Mouse (Mus musculus): ENCODE results near the gene Tmc7. TPM values are rescaled to one million over a fixed set of nuclear protein-coding genes. Genes with fewer than 3 reads are reported as not detected.

The Tmc7 gene
- 6.3 and 7.0 TPM in 2 replicates for polyA plus RNA-seq (2015; fragmentation: Nextera tagmentation; extraction: Ambion mirVana)

- Histone ChIP-seq H3K36me3 (peaks cover 10% of the 10 kb centered on the region), H3K4me2 (peak within 1 kb of the TSS; percentile 80), H3K9ac (peak within 1 kb of the TSS; percentile 86), H3K4me3 (peak within 1 kb of the TSS; percentile 67), H3K27me3 (no peaks in the 10 kb centered on the region), H3K9me3 (no peaks in the 10 kb centered on the region), H3K4me1 (replicated peaks) (peaks cover 14% of the 10 kb centered on the region), H3K27ac (replicated peaks) (peak within 1 kb of the TSS; percentile 73)
- ATAC-seq (ENCODE audit: low read depth): peak; percentile 91
- WGBS: under 1% methylated on average over 40 of the region's 51 CpGs
These were observed at the start of gene Tmc7 for GRCm38 (mm10) chr7:118584257-118584907. TSS of gene Tmc7 (minus strand) at chr7:118584736.

- no peaks in the 10 kb centered on the region for H3K4me1 ChIP-seq (replicated peaks)
- H3K4me2 ChIP-seq: no peak overlapping the region
- H3K27me3 ChIP-seq: no peaks in the 10 kb centered on the region
- H3K36me3 ChIP-seq: no peaks in the 10 kb centered on the region
- no peak overlapping the region for H3K9ac ChIP-seq
- H3K4me3 ChIP-seq: no peak overlapping the region
- H3K27ac ChIP-seq (replicated peaks): no peak overlapping the region
- no peaks in the 10 kb centered on the region for H3K9me3 ChIP-seq
- WGBS: 84% methylated on average over 7 of the region's 7 CpGs
- no peak for ATAC-seq (ENCODE audit: low read depth)
These were observed 49.4 kb upstream of the Tmc7 start for GRCm38 (mm10) chr7:118633951-118634350.

- Histone ChIP-seq H3K9ac (no peak overlapping the region), H3K27ac (replicated peaks) (no peak overlapping the region), H3K27me3 (no peaks in the 10 kb centered on the region), H3K36me3 (no peaks in the 10 kb centered on the region), H3K4me3 (no peak overlapping the region), H3K9me3 (no peaks in the 10 kb centered on the region), H3K4me2 (no peak overlapping the region), H3K4me1 (replicated peaks) (no peaks in the 10 kb centered on the region)
- ATAC-seq (ENCODE audit: low read depth): no peak
- 89% methylated on average over 9 of the region's 9 CpGs for WGBS
These were observed 48.6 kb upstream of the Tmc7 start for GRCm38 (mm10) chr7:118633094-118633493.

GRCm38 (mm10) chr7:118627550-118628298 is 43.2 kb upstream of the Tmc7 start:
- no peak overlapping the region for H3K9ac ChIP-seq
- no peak overlapping the region for H3K27ac ChIP-seq (replicated peaks)
- no peak overlapping the region for H3K4me3 ChIP-seq
- H3K27me3 ChIP-seq: no peaks in the 10 kb centered on the region
- no peak overlapping the region for H3K4me2 ChIP-seq
- ATAC-seq (ENCODE audit: low read depth): no peak
- 85% methylated on average over 13 of the region's 13 CpGs for WGBS
- no peaks in the 10 kb centered on the region for H3K4me1 ChIP-seq (replicated peaks)
- no peaks in the 10 kb centered on the region for H3K36me3 ChIP-seq
- no peaks in the 10 kb centered on the region for H3K9me3 ChIP-seq

- 80% methylated on average over 6 of the region's 6 CpGs for WGBS
- ATAC-seq (ENCODE audit: low read depth): no peak
- no peak overlapping the region for H3K9ac ChIP-seq
- no peaks in the 10 kb centered on the region for H3K4me1 ChIP-seq (replicated peaks)
- H3K36me3 ChIP-seq: no peaks in the 10 kb centered on the region
- no peak overlapping the region for H3K27ac ChIP-seq (replicated peaks)
- no peak overlapping the region for H3K4me2 ChIP-seq
- no peaks in the 10 kb centered on the region for H3K9me3 ChIP-seq
- H3K4me3 ChIP-seq: no peak overlapping the region
- H3K27me3 ChIP-seq: no peaks in the 10 kb centered on the region
These were observed 36.6 kb upstream of the Tmc7 start for GRCm38 (mm10) chr7:118621094-118621493.

- no peak for ATAC-seq (ENCODE audit: low read depth)
- Histone ChIP-seq H3K4me2 (no peak overlapping the region), H3K27ac (replicated peaks) (no peak overlapping the region), H3K27me3 (no peaks in the 10 kb centered on the region), H3K9ac (no peak overlapping the region), H3K4me3 (no peak overlapping the region), H3K4me1 (replicated peaks) (no peaks in the 10 kb centered on the region), H3K36me3 (no peaks in the 10 kb centered on the region), H3K9me3 (no peaks in the 10 kb centered on the region)
- 93% methylated on average over 7 of the region's 7 CpGs for WGBS
These were observed 35.8 kb upstream of the Tmc7 start for GRCm38 (mm10) chr7:118620243-118620906.

GRCm38 (mm10) chr7:118618104-118618503 is 33.6 kb upstream of the Tmc7 start:
- Histone ChIP-seq H3K4me3 (no peak overlapping the region), H3K36me3 (no peaks in the 10 kb centered on the region), H3K27ac (replicated peaks) (no peak overlapping the region), H3K27me3 (no peaks in the 10 kb centered on the region), H3K4me2 (no peak overlapping the region), H3K9ac (no peak overlapping the region), H3K4me1 (replicated peaks) (no peaks in the 10 kb centered on the region), H3K9me3 (no peaks in the 10 kb centered on the region)
- no peak for ATAC-seq (ENCODE audit: low read depth)
- 82% methylated on average over 5 of the region's 5 CpGs for WGBS

GRCm38 (mm10) chr7:118614076-118614475 is 29.5 kb upstream of the Tmc7 start:
- H3K27ac ChIP-seq (replicated peaks): no peak overlapping the region
- H3K4me2 ChIP-seq: no peak overlapping the region
- WGBS: 64% methylated on average over 13 of the region's 13 CpGs
- no peaks in the 10 kb centered on the region for H3K27me3 ChIP-seq
- H3K9ac ChIP-seq: no peak overlapping the region
- no peak overlapping the region for H3K4me3 ChIP-seq
- H3K36me3 ChIP-seq: no peaks in the 10 kb centered on the region
- no peaks in the 10 kb centered on the region for H3K4me1 ChIP-seq (replicated peaks)
- no peak for ATAC-seq (ENCODE audit: low read depth)
- H3K9me3 ChIP-seq: no peaks in the 10 kb centered on the region

GRCm38 (mm10) chr7:118611933-118612332 is 27.4 kb upstream of the Tmc7 start:
- Histone ChIP-seq H3K36me3 (no peaks in the 10 kb centered on the region), H3K27ac (replicated peaks) (no peak overlapping the region), H3K9me3 (no peaks in the 10 kb centered on the region), H3K9ac (no peak overlapping the region), H3K4me2 (no peak overlapping the region), H3K4me3 (no peak overlapping the region), H3K4me1 (replicated peaks) (no peaks in the 10 kb centered on the region), H3K27me3 (no peaks in the 10 kb centered on the region)
- ATAC-seq (ENCODE audit: low read depth): no peak
- WGBS: 59% methylated on average over 8 of the region's 8 CpGs

GRCm38 (mm10) chr7:118611185-118611749 is 26.7 kb upstream of the Tmc7 start:
- no peak overlapping the region for H3K27ac ChIP-seq (replicated peaks)
- H3K4me1 ChIP-seq (replicated peaks): no peaks in the 10 kb centered on the region
- ATAC-seq (ENCODE audit: low read depth): no peak
- no peak overlapping the region for H3K4me2 ChIP-seq
- H3K27me3 ChIP-seq: no peaks in the 10 kb centered on the region
- H3K9me3 ChIP-seq: no peaks in the 10 kb centered on the region
- H3K36me3 ChIP-seq: no peaks in the 10 kb centered on the region
- H3K9ac ChIP-seq: no peak overlapping the region
- 95% methylated on average over 4 of the region's 4 CpGs for WGBS
- no peak overlapping the region for H3K4me3 ChIP-seq

GRCm38 (mm10) chr7:118610721-118611120 is 26.2 kb upstream of the Tmc7 start:
- no peak overlapping the region for H3K4me3 ChIP-seq

GRCm38 (mm10) chr7:118609815-118610214 is 25.3 kb upstream of the Tmc7 start:
- Histone ChIP-seq H3K36me3 (no peaks in the 10 kb centered on the region), H3K9me3 (no peaks in the 10 kb centered on the region), H3K4me2 (no peak overlapping the region), H3K27ac (replicated peaks) (no peak overlapping the region), H3K4me1 (replicated peaks) (no peaks in the 10 kb centered on the region), H3K4me3 (no peak overlapping the region), H3K9ac (no peak overlapping the region), H3K27me3 (no peaks in the 10 kb centered on the region)
- WGBS: 89% methylated on average over 7 of the region's 7 CpGs
- ATAC-seq (ENCODE audit: low read depth): no peak

More at GRCm38 (mm10) chr7:118610721-118611120, 26.2 kb upstream of the Tmc7 start:
- no peaks in the 10 kb centered on the region for H3K27me3 ChIP-seq
- no peak overlapping the region for H3K9ac ChIP-seq
- no peak for ATAC-seq (ENCODE audit: low read depth)
- H3K4me1 ChIP-seq (replicated peaks): no peaks in the 10 kb centered on the region
- 91% methylated on average over 13 of the region's 13 CpGs for WGBS
- H3K36me3 ChIP-seq: no peaks in the 10 kb centered on the region
- H3K9me3 ChIP-seq: no peaks in the 10 kb centered on the region
- no peak overlapping the region for H3K4me2 ChIP-seq
- H3K27ac ChIP-seq (replicated peaks): no peak overlapping the region

Measured in neural tube, embryonic 13.5 days (tissue).